Mouse (Mus musculus) midbrain, embryonic 14.5 days (tissue): ENCODE results near the gene Cdc42se1. TPM values are rescaled to one million over a fixed set of nuclear protein-coding genes. Genes with fewer than 3 reads are reported as not detected.

Experiments used
- ATAC-seq: fragments of 200-750 bp; cut with Nextera tagmentation; 2 replicates; pipeline ENCODE4 v1.8.0; 2017; ENCODE audit warnings: moderate number of reproducible peaks, moderate library complexity; ENCODE audit not compliant: low FRiP score, low TSS enrichment
- DNase-seq: peaks from one replicate; pipeline ENCODE4 v3.0.0-alpha.2; 2015
- H3K27ac ChIP-seq: fragments of 300-500 bp; sonication (generic); replicated peaks from 2 replicates; pipeline ENCODE4 v1.5.1; 2014; ENCODE audit warnings: mild to moderate bottlenecking, low read depth, low read length, moderate library complexity
- H3K27me3 ChIP-seq: fragments of 300-500 bp; sonication (generic); 2 replicates; pipeline ENCODE4 v1.6.1; 2014; ENCODE audit warnings: low read length, control low read depth, mixed read lengths; ENCODE audit not compliant: control insufficient read depth, insufficient read depth
- H3K36me3 ChIP-seq: fragments of 300-500 bp; sonication (generic); 2 replicates; pipeline ENCODE4 v1.6.1; 2014; ENCODE audit warnings: low read length, control low read depth; ENCODE audit not compliant: control insufficient read depth, insufficient read depth
- H3K4me1 ChIP-seq: fragments of 300-500 bp; sonication (generic); 2 replicates; pipeline ENCODE4 v1.6.1; 2014; ENCODE audit warnings: mild to moderate bottlenecking, antibody characterized with exemption, low read length, control low read depth; ENCODE audit not compliant: control insufficient read depth, insufficient read depth
- H3K4me2 ChIP-seq: fragments of 300-500 bp; sonication (generic); 2 replicates; pipeline ENCODE4 v1.6.1; 2014; ENCODE audit warnings: mild to moderate bottlenecking, low read length, moderate library complexity
- H3K4me3 ChIP-seq: fragments of 300-500 bp; sonication (generic); replicated peaks from 2 replicates; pipeline ENCODE4 v1.5.1; 2014; ENCODE audit warnings: low read depth, low read length
- H3K9ac ChIP-seq: fragments of 300-500 bp; sonication (generic); replicated peaks from 2 replicates; pipeline ENCODE4 v1.6.1; 2014; ENCODE audit warnings: mild to moderate bottlenecking, low read length, moderate library complexity
- H3K9me3 ChIP-seq: fragments of 300-500 bp; sonication (generic); 2 replicates; pipeline ENCODE4 v1.6.1; 2016; ENCODE audit warnings: low read length, control low read depth, mixed read lengths; ENCODE audit not compliant: control insufficient read depth
- WGBS: fragments of 180-500 bp; shearing (Covaris S2); extraction: QIAGEN DNeasy Blood & Tissue Kit; methylation state at CpG from one replicate; pipeline ENCODE4 v1.1.7; 2014; 5-methylcytosine and 5-hydroxymethylcytosine counted together
- polyA plus RNA-seq: library from polyadenylated mRNA; unstranded; fragments of >200 nt; fragmentation: Nextera tagmentation; extraction: Ambion mirVana; gene quantifications from 2 replicates; pipeline ENCODE4 v1.2.1, GENCODE M21; 2014

The Cdc42se1 gene
- polyA plus RNA-seq, 1 experiment from 2014 or later: 64.5 TPM

- ATAC-seq: no peak
- Histone ChIP-seq H3K27me3 (no peaks in the 10 kb centered on the region), H3K27ac (peak overlapping the region; percentile 96), H3K4me3 (peak overlapping the region; percentile 73), H3K36me3 (peaks cover 43% of the 10 kb centered on the region), H3K9ac (peak overlapping the region; percentile 78; the same call in 1 of the 2 replicates), H3K4me1 (peaks cover 13% of the 10 kb centered on the region; the same call in 1 of the 2 replicates), H3K4me2 (peak overlapping the region; percentile 65), H3K9me3 (no peaks in the 10 kb centered on the region)
- 25% methylated on average over 4 of the region's 4 CpGs for WGBS
- DNase-seq: no peak
Measured at GRCm38 (mm10) chr3:95216655-95217254, 11.8 kb upstream of the Cdc42se1 start.

- peaks cover 47% of the 10 kb centered on the region for H3K36me3 ChIP-seq
- peak within 1 kb of the TSS; percentile 65 for H3K4me2 ChIP-seq
- peak within 1 kb of the TSS; percentile 78 for H3K9ac ChIP-seq
- peak within 1 kb of the TSS; percentile 73 for H3K4me3 ChIP-seq
- H3K27me3 ChIP-seq: no peaks in the 10 kb centered on the region
- ATAC-seq (peak; percentile 89), DNase-seq (peak; percentile 92)
- peaks cover 13% of the 10 kb centered on the region; the same call in 1 of the 2 replicates for H3K4me1 ChIP-seq
- under 1% methylated on average over 56 of the region's 56 CpGs for WGBS
- peak within 1 kb of the TSS; percentile 96 for H3K27ac ChIP-seq
- no peaks in the 10 kb centered on the region for H3K9me3 ChIP-seq
Measured at GRCm38 (mm10) chr3:95217255-95218134, 11.0 kb upstream of the Cdc42se1 start, which contains the start of gene Gabpb2. Gene Gabpb2 (minus strand): TSS chr3:95217916.

- peak overlapping the region; percentile 73 for H3K4me3 ChIP-seq
- peaks cover 58% of the 10 kb centered on the region for H3K36me3 ChIP-seq
- 76% methylated on average over 6 of the region's 6 CpGs for WGBS
- H3K27me3 ChIP-seq: no peaks in the 10 kb centered on the region
- peak overlapping the region; percentile 96 for H3K27ac ChIP-seq
- H3K9ac ChIP-seq: no peak overlapping the region; the same call in 1 of the 2 replicates
- ATAC-seq (no peak), DNase-seq (no peak)
- H3K4me2 ChIP-seq: peak overlapping the region; percentile 65
- H3K4me1 ChIP-seq: peaks cover 13% of the 10 kb centered on the region; the same call in 1 of the 2 replicates
- no peaks in the 10 kb centered on the region for H3K9me3 ChIP-seq
Measured at GRCm38 (mm10) chr3:95218466-95219137, 9.9 kb upstream of the Cdc42se1 start.

- no peak for ATAC-seq
- no peak for DNase-seq
- no peak overlapping the region for H3K4me3 ChIP-seq
- H3K4me1 ChIP-seq: peaks cover 31% of the 10 kb centered on the region
- H3K9me3 ChIP-seq: no peaks in the 10 kb centered on the region
- H3K9ac ChIP-seq: no peak overlapping the region
- H3K36me3 ChIP-seq: peaks cover 69% of the 10 kb centered on the region
- 96% methylated on average over 2 of the region's 2 CpGs for WGBS
- no peaks in the 10 kb centered on the region for H3K27me3 ChIP-seq
- no peak overlapping the region for H3K27ac ChIP-seq
- H3K4me2 ChIP-seq: no peak overlapping the region
Measured at GRCm38 (mm10) chr3:95223041-95223440, 5.5 kb upstream of the Cdc42se1 start.

- no peak for ATAC-seq
- Histone ChIP-seq H3K9ac (no peak overlapping the region), H3K4me2 (peak overlapping the region; percentile 38), H3K27ac (no peak overlapping the region), H3K9me3 (no peaks in the 10 kb centered on the region), H3K36me3 (peaks cover 59% of the 10 kb centered on the region), H3K4me1 (peaks cover 28% of the 10 kb centered on the region), H3K4me3 (no peak overlapping the region), H3K27me3 (no peaks in the 10 kb centered on the region)
- peak; percentile 57 for DNase-seq
- WGBS: 19% methylated on average over 6 of the region's 6 CpGs
Measured at GRCm38 (mm10) chr3:95224295-95224694, 4.2 kb upstream of the Cdc42se1 start.

GRCm38 (mm10) chr3:95227214-95227613, 1.3 kb upstream of the Cdc42se1 start:
- Histone ChIP-seq H3K27ac (peak overlapping the region; percentile 98), H3K9me3 (no peaks in the 10 kb centered on the region), H3K4me2 (peak overlapping the region; percentile 92), H3K4me1 (peaks cover 44% of the 10 kb centered on the region), H3K4me3 (peak overlapping the region; percentile 91), H3K27me3 (no peaks in the 10 kb centered on the region), H3K36me3 (peaks cover 42% of the 10 kb centered on the region), H3K9ac (peak overlapping the region; percentile 92)
- ATAC-seq (no peak), DNase-seq (peak; percentile 56)
- WGBS: 5% methylated on average over 1 of the region's 1 CpGs

GRCm38 (mm10) chr3:95228894-95229780, 605 bp downstream of the Cdc42se1 start:
- H3K27ac ChIP-seq: peak overlapping the region; percentile 98
- H3K4me3 ChIP-seq: peak overlapping the region; percentile 91
- peak overlapping the region; percentile 92 for H3K9ac ChIP-seq
- H3K9me3 ChIP-seq: no peaks in the 10 kb centered on the region
- peak overlapping the region; percentile 92 for H3K4me2 ChIP-seq
- H3K27me3 ChIP-seq: no peaks in the 10 kb centered on the region
- H3K36me3 ChIP-seq: peaks cover 43% of the 10 kb centered on the region
- DNase-seq: peak; percentile 71
- peak; percentile 44 for ATAC-seq
- H3K4me1 ChIP-seq: peaks cover 43% of the 10 kb centered on the region
- under 1% methylated on average over 43 of the region's 43 CpGs for WGBS
